Mouse (Mus musculus) spleen, adult 2 months (tissue): ENCODE results near the gene Taf15.

ENCODE experiments used
- CTCF ChIP-seq: fragments of 200-500 bp; IDR thresholded peaks from 2 replicates; pipeline ENCODE4 v1.5.1; 2011; ENCODE audit warnings: mild to moderate bottlenecking, inconsistent platforms; ENCODE audit not compliant: insufficient read depth, insufficient read length, insufficient replicate concordance; ENCODE audit errors: extremely low read depth
- POLR2A ChIP-seq: fragments of 200-500 bp; IDR thresholded peaks from 2 replicates; pipeline ENCODE4 v1.6.1; 2011; ENCODE audit warnings: low read depth, low read length, inconsistent platforms

DNA sequence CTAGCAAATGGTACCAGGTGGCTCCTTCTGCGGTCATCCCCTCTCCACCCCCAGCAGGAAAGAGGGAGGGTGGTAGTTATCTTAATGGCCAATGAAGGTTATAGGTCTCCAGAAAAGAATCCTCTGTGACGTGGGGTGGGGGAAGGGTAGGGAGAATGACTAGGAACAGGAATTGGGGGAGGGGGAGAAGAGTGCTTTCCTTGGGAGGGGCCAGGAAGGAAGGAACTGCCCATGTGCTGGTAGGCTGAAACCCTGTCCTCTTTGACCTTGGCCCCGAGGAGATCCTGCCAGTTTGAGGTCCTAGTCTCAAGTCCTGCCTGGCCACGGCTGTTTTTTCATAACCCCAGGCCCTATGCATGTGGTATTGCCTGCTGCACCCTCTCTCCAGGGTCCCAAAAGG is 23.6 kb upstream of the Taf15 start:
- no peak for TF ChIP-seq POLR2A
- TF ChIP-seq CTCF: no peak
